Mouse (Mus musculus): ENCODE measurements at regions not wholly inside any gene's neighbourhood (a gene's known extent, or its start where the extent isn't known, plus 50 kb on each side); places are given as distances from the start of the nearest gene placed in this dataset.

DNA sequence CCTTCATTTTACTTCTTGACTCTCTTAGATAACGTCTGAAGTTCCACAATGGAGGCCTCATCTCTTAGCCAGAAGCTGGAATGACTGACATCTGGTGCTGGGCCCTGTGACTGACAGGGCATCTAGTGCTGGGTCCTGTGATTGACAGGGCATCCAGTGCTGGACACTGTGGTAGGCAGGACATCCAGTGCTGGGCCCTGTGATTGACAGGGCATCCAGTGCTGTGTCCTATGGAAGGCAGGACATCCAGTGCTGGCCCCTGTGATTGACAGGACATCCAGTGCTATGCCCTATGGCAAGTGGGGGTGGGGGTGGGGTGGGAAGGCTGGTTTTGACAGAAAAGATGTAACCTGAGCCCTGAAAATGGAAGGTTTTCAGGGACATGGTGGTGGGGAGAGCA lies 52.1 kb upstream of the Lmo2 start:
- Histone ChIP-seq H3K4me3 (replicated peaks; ENCODE audit: extremely low read depth, low read depth, low read length) (no peak overlapping the region), H3K4me1 (ENCODE audit: control insufficient read depth, insufficient read depth, low read length) (peaks cover 23% of the 10 kb centered on the region)
- no peak for DNase-seq
- 85% methylated on average over 1 of the region's 1 CpGs for WGBS
- TF ChIP-seq CTCF (IDR thresholded peaks at IDR 0.05; ENCODE audit: insufficient read depth, low read length) (no peak), POLR2A (IDR thresholded peaks at IDR 0.05; ENCODE audit: borderline replicate concordance, extremely low read depth, low read depth, low read length) (no peak)

DNA sequence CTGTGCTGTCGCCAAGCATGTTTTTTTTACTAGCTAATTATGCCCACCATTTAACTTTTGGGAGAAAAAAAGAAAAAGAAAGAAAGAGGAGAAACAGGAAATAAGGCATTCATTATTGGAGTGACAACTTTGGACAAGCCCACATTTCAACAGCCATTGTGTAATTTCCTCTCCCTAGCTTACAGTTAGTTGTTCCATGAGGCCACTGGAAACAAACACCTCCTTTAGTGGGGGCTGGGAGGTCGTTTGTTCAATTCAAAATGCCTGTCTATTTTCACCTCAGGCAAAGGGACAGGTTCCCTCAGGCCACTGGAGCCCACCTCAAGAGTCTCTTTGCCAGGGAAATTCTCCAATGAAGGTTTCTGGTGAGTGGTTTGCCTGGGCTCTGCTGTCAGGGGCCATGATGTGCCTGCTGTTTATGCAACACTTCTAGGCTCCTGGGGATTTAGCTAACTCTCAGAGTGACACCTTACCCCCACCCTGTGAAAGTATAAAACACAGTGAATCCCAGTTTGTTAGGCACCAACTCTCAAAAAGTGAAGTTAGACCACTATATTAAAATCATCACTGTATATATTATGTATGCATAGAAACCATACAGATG lies 51.1 kb upstream of the Lmo2 start:
- Histone ChIP-seq H3K4me1 (ENCODE audit: control insufficient read depth, insufficient read depth, low read length) (peaks cover 15% of the 10 kb centered on the region), H3K4me3 (replicated peaks; ENCODE audit: extremely low read depth, low read depth, low read length) (no peak overlapping the region)
- TF ChIP-seq CTCF (IDR thresholded peaks at IDR 0.05; ENCODE audit: insufficient read depth, low read length) (no peak), POLR2A (IDR thresholded peaks at IDR 0.05; ENCODE audit: borderline replicate concordance, extremely low read depth, low read depth, low read length) (no peak)
- 13% methylated on average over 2 of the region's 2 CpGs for WGBS
- DNase-seq, result no peak

Data from lung, adult 2 months (tissue).